Mouse (Mus musculus): ENCODE data around the gene Pde1c.

DNA sequence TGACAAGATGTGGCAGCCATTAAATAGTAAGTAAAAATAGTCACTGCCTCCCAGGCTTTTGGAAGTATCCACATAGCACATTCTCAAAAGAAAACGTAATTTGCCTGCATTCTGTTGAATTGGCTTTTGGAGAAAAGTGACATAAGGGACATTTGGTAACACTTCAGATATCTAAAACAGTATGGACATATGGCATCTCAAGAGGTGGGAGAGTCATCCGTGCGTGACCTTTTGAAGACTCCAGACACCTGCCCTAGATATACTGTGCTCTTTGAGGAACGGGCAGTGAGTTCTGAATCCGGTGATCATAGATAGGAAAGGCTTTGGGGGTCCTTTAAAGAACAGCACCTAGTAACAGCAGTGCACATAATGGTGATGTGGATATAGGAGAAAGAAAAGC, 143.1 kb downstream of the Pde1c start:
- TF ChIP-seq ZC3H11A (IDR thresholded peaks at IDR 0.05; ENCODE audit: borderline replicate concordance, low read depth, low read length) (no peak), CHD2 (IDR thresholded peaks at IDR 0.05; ENCODE audit: low read depth, low read length) (no peak), HCFC1 (IDR thresholded peaks at IDR 0.05; ENCODE audit: borderline replicate concordance, insufficient read depth, low read length) (no peak), ZNF384 (IDR thresholded peaks at IDR 0.05; ENCODE audit: low read depth, low read length) (no peak), MAFK (IDR thresholded peaks at IDR 0.05; ENCODE audit: insufficient read depth, low read depth, low read length) (no peak)

All from ES-E14 (cell line).